Mouse (Mus musculus): ENCODE data around the gene Epb41l3.

DNA sequence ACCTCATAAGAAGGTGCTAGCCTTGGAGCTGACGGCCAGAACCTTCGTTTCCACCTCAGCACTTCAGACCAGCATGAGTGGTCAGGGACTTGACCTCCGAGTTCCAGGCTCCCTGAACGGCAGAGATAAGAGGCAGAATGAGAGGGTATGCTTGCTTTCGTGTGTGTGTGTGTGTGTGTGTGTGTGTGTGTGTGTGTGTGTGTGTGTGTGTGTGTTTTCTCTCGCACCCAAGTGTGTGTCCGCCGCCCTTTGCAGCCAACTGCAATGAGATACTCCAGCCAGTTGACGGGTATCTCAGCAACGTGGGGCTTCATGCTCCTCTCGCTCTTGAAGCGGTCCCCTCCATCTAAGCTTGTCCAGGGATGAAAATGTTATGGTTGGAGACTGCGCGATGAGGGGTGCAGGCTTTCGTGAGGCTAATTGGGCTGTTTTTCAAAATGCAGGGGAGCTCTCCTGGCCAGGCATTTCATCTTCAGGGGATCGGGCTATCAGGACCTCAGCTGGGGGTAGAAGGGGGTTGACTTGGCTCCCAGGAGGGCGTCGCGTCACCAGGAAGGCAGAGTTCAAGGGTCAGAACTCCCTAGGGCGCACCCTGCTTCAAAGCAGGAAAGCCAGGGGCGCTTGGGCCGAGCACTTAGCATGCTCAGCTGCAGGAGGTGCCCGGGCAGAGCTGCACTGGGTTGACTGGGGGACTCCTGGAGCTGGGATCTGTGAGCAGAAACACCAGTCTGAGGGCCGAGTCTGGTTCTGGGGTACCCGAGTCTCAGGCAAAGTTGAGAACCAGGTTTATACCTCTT, 1.5 kb downstream of the Epb41l3 start:
- TF ChIP-seq CTCF (IDR thresholded peaks at IDR 0.05; ENCODE audit: extremely low read depth, insufficient read length, insufficient replicate concordance, low read depth, low read length) (no peak), POLR2A (IDR thresholded peaks at IDR 0.05; ENCODE audit: low read depth, low read length) (no peak; the same call in none of the 2 replicates)
